Mouse (Mus musculus) layer of hippocampus, adult 11-12 months (tissue): ENCODE measurements around the gene Abcc9.
"Not testable (repeated sequence)": the region's sequence is repeated elsewhere in the genome, so short reads cannot be mapped to it uniquely, and the experiment has no call there.

Source experiments
- DNase-seq: peaks from one replicate; pipeline ENCODE4 v3.0.0; 2022; ENCODE audit warnings: low spot score

Gene Abcc9

GRCm38 (mm10) chr6:142703441-142703930 is 1.4 kb upstream of the Abcc9 start:
- DNase-seq, result no peak

- no peak for DNase-seq
These were observed 954 bp downstream of the Abcc9 start for GRCm38 (mm10) chr6:142701161-142701560.

- DNase-seq, result no peak
These were observed 1.4 kb downstream of the Abcc9 start for GRCm38 (mm10) chr6:142700753-142701152.

GRCm38 (mm10) chr6:142692085-142692484 is 10.0 kb downstream of the Abcc9 start:
- DNase-seq, result no peak

GRCm38 (mm10) chr6:142689673-142690072 is 12.4 kb downstream of the Abcc9 start:
- no peak for DNase-seq

GRCm38 (mm10) chr6:142682985-142683691 is 19.0 kb downstream of the Abcc9 start:
- DNase-seq, result no peak

- DNase-seq, result no peak
These were observed 32.1 kb downstream of the Abcc9 start for GRCm38 (mm10) chr6:142670021-142670420.

- DNase-seq, result no peak
These were observed 32.8 kb downstream of the Abcc9 start for GRCm38 (mm10) chr6:142669343-142669742.

GRCm38 (mm10) chr6:142668831-142669230 is 33.3 kb downstream of the Abcc9 start:
- no peak for DNase-seq

- no peak for DNase-seq
These were observed 33.7 kb downstream of the Abcc9 start for GRCm38 (mm10) chr6:142668419-142668766.

GRCm38 (mm10) chr6:142667701-142668418 is 34.3 kb downstream of the Abcc9 start:
- no peak for DNase-seq

GRCm38 (mm10) chr6:142662056-142662455 is 40.1 kb downstream of the Abcc9 start:
- not testable (repeated sequence) for DNase-seq

- DNase-seq, result no peak
These were observed 43.1 kb downstream of the Abcc9 start for GRCm38 (mm10) chr6:142659038-142659437.

- DNase-seq, result no peak
These were observed 47.6 kb downstream of the Abcc9 start for GRCm38 (mm10) chr6:142654561-142654960.

GRCm38 (mm10) chr6:142652175-142652574 is 49.9 kb downstream of the Abcc9 start:
- DNase-seq, result no peak

GRCm38 (mm10) chr6:142649331-142649730 is 52.8 kb downstream of the Abcc9 start:
- no peak for DNase-seq

- no peak for DNase-seq
These were observed 56.6 kb downstream of the Abcc9 start for GRCm38 (mm10) chr6:142645474-142645873.

GRCm38 (mm10) chr6:142639301-142639700 is 62.8 kb downstream of the Abcc9 start:
- DNase-seq, result no peak

GRCm38 (mm10) chr6:142635654-142636053 is 66.5 kb downstream of the Abcc9 start:
- DNase-seq, result no peak

GRCm38 (mm10) chr6:142635185-142635583 is 66.9 kb downstream of the Abcc9 start:
- no peak for DNase-seq

GRCm38 (mm10) chr6:142634530-142635184 is 67.5 kb downstream of the Abcc9 start:
- DNase-seq, result no peak

GRCm38 (mm10) chr6:142623351-142623750 is 78.8 kb downstream of the Abcc9 start:
- DNase-seq, result no peak

- DNase-seq, result no peak
These were observed 85.5 kb downstream of the Abcc9 start for GRCm38 (mm10) chr6:142616659-142617058.
